Mouse (Mus musculus) MEL-GATA-1-ER (cell line): ENCODE measurements at regions not wholly inside any gene's neighbourhood (a gene's known extent, or its start where the extent isn't known, plus 50 kb on each side); places are given as distances from the start of the nearest gene placed in this dataset.

Experiments used
- DNase-seq: peaks from one replicate; pipeline ENCODE4 v3.0.0-alpha.2; 2012; ENCODE audit warnings: low read depth; ENCODE audit errors: extremely low read depth

- DNase-seq, result no peak
These were observed 278.7 kb downstream of the Plk2 start for GRCm38 (mm10) chr13:110673536-110673935.

- DNase-seq, result no peak
These were observed 288.6 kb downstream of the Plk2 start for GRCm38 (mm10) chr13:110683259-110684041.

- DNase-seq, result no peak
These were observed 293.9 kb downstream of the Plk2 start for GRCm38 (mm10) chr13:110688796-110689195.

GRCm38 (mm10) chr13:110690501-110691255 is 295.8 kb downstream of the Plk2 start:
- DNase-seq, result no peak

GRCm38 (mm10) chr13:110692696-110693095 is 297.9 kb downstream of the Plk2 start:
- DNase-seq, result no peak

GRCm38 (mm10) chr13:110694876-110695275 is 300.0 kb downstream of the Plk2 start:
- DNase-seq, result no peak

GRCm38 (mm10) chr13:110696549-110696948 is 301.7 kb downstream of the Plk2 start:
- no peak for DNase-seq

- no peak for DNase-seq
These were observed 309.4 kb downstream of the Plk2 start for GRCm38 (mm10) chr13:110704261-110704660.

- no peak for DNase-seq
These were observed 316.0 kb downstream of the Plk2 start for GRCm38 (mm10) chr13:110710847-110711246.

GRCm38 (mm10) chr13:110712527-110712926 is 317.7 kb downstream of the Plk2 start:
- no peak for DNase-seq

GRCm38 (mm10) chr13:110722170-110722569 is 327.3 kb downstream of the Plk2 start:
- no peak for DNase-seq

- no peak for DNase-seq
These were observed 327.9 kb downstream of the Plk2 start for GRCm38 (mm10) chr13:110722752-110723151.

GRCm38 (mm10) chr13:110724836-110725235 is 330.0 kb downstream of the Plk2 start:
- no peak for DNase-seq

GRCm38 (mm10) chr13:110725821-110726220 is 331.0 kb downstream of the Plk2 start:
- no peak for DNase-seq

- DNase-seq, result no peak
These were observed 340.7 kb downstream of the Plk2 start for GRCm38 (mm10) chr13:110735511-110735910.

GRCm38 (mm10) chr13:110741576-110742206 is 346.8 kb downstream of the Plk2 start:
- no peak for DNase-seq

- DNase-seq, result no peak
These were observed 352.5 kb downstream of the Plk2 start for GRCm38 (mm10) chr13:110747223-110747868.

GRCm38 (mm10) chr13:110752746-110753145 is 357.9 kb downstream of the Plk2 start:
- no peak for DNase-seq

GRCm38 (mm10) chr13:110754548-110754947 is 359.7 kb downstream of the Plk2 start:
- DNase-seq, result no peak

- DNase-seq, result no peak
These were observed 362.0 kb downstream of the Plk2 start for GRCm38 (mm10) chr13:110756877-110757276.

GRCm38 (mm10) chr13:110769210-110769609 is 374.4 kb downstream of the Plk2 start:
- no peak for DNase-seq

- DNase-seq, result no peak
These were observed 380.4 kb downstream of the Plk2 start for GRCm38 (mm10) chr13:110775251-110775650.
